Mouse (Mus musculus): ENCODE measurements around the gene Wnt1.
"Not testable (repeated sequence)": the region's sequence is repeated elsewhere in the genome, so short reads cannot be mapped to it uniquely, and the experiment has no call there.

The Wnt1 gene

GRCm38 (mm10) chr15:98789661-98790535 lies at the start of gene Wnt1:
Gene Wnt1, plus strand, starts transcription at chr15:98789857.
- peak; percentile 85 for DNase-seq (ENCODE audit: low spot score)

DNA sequence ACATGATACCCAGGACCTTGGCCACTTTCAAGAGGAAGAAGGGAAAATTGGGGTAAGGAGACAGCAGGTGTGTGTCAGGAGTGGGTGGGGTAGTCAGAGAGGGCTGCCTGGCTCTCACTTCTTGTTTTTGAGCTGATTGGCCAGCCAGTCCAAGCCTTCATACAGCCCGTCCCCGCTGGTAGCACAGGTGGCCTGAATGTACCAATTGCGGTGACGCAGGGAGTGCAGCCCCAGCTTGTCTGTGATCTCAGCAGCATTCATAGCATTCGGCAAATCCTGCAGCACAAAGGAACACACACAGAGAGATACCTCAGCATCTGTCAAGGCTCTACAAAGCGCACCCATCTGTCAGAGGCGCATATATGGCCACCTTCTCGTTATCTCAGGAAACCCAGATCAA lies 49.4 kb upstream of the Wnt1 start:
- no peak for DNase-seq (ENCODE audit: low spot score)

- no peak for DNase-seq (ENCODE audit: low spot score)
These were observed 46.8 kb upstream of the Wnt1 start for GRCm38 (mm10) chr15:98742766-98743428.

DNA sequence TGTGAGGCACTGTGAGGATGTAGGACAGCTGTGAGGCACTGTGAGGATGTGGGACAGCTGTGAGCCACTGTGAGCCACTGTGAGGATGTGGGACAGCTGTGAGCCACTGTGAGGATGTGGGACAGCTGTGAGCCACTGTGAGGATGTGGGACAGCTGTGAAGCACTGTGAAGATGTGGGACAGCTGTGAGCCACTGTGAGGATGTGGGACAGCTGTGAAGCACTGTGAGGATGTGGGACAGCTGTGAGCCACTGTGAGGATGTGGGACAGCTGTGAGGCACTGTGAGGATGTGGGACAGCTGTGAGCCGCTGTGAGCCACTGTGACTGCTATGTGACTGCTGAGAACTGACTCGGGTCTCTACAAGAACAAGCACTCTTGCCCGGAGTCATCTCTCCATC lies 45.8 kb upstream of the Wnt1 start:
- not testable (repeated sequence) for DNase-seq (ENCODE audit: low spot score)

- DNase-seq (ENCODE audit: low spot score): no peak
These were observed 43.2 kb upstream of the Wnt1 start for GRCm38 (mm10) chr15:98746344-98746965.

DNA sequence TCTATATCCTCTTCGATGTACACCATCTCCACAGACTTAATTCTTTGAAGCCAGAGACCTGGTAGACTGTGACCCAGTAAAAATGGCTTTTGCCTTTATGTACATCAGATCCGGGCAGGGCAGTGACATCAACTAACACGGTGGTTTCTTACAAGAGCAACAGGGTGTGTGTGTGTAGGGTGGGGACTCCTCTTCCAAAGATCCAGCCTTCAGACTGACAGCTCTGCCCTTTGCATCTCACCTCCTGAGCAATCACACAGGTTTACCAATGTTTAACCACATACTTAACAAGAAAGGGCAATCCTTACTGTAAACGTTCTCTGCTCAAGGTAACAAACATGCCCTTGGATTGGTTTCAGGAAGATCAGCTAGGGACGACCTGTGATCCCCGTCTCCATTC lies 42.4 kb upstream of the Wnt1 start:
- no peak for DNase-seq (ENCODE audit: low spot score)

- no peak for DNase-seq (ENCODE audit: low spot score)
These were observed 40.6 kb upstream of the Wnt1 start for GRCm38 (mm10) chr15:98749093-98749492.

DNA sequence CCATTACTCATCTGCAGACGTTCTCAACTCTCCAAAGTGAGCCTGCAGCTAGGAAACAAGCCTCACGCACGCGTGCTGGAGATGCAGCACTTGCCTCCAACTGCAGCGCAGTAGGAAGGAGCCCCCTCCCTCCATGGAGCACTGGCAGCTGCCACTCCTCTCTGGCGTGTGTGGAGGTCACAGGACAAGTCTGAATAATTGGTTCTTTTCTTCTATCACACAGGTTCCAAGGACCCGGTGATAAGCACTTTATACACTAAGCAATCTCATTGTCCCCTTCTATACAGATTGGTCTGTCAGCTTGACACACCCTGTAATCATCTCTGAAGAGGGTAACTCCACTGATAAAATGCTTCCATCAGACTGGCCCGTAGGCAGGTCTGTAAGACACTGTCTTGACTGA lies 36.6 kb upstream of the Wnt1 start:
- no peak for DNase-seq (ENCODE audit: low spot score)

GRCm38 (mm10) chr15:98754125-98754524 lies 35.5 kb upstream of the Wnt1 start:
- no peak for DNase-seq (ENCODE audit: low spot score)

GRCm38 (mm10) chr15:98762201-98762621 lies 27.4 kb upstream of the Wnt1 start:
- peak; percentile 91 for DNase-seq (ENCODE audit: low spot score)

DNA sequence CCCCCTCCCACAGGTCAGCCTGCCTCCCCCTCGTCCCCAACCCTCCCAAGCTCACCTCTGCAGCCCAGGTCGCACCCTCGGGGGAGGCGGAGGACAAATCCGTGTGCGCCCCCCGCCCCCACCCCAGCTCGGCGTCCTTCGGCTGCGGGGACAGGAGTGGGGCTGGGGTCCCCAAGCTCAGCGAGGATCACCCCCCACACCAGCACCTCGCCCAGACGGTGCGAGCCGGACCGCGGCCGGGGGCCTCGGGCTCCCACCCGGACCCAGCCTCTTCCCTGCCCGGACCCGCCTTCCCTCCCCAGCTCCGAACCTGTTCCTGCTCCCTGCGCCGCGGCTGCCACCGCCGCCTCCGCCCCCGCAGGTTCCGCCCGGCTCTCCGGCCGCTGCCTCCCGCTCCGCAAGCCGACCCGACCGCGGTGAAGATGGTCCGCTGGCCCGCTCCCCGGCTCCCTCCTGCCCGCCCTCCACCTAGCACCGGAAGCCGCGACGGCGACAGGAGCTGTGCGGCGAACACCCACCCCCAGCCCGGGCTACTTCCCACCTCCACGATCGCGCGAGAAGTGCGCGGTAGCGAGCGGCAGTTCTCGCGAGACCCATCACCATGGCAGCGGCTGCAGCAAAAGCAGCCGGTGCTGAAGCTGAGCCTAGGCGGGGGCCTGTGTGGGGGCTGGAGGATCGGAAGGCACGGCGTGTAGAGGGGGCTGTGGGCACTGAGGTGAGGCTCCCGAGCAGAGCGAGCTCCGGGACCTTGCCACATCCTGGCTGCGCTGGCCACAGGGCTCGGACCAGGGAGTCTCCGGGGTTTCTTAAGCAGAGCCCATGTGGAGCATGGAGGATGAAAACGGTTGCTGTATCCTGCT lies 26.8 kb upstream of the Wnt1 start, which contains the start of gene Arf3:
Arf3 (minus strand) TSS at position 545 of the 860 bp plus-strand sequence.
- DNase-seq (ENCODE audit: low spot score): peak; percentile 97

GRCm38 (mm10) chr15:98765929-98766328 lies 23.7 kb upstream of the Wnt1 start:
- DNase-seq (ENCODE audit: low spot score): no peak

GRCm38 (mm10) chr15:98768259-98768658 lies 21.4 kb upstream of the Wnt1 start:
- DNase-seq (ENCODE audit: low spot score): no peak

- no peak for DNase-seq (ENCODE audit: low spot score)
These were observed 17.7 kb upstream of the Wnt1 start for GRCm38 (mm10) chr15:98771813-98772425.

- peak; percentile 52 for DNase-seq (ENCODE audit: low spot score)
These were observed 17.0 kb upstream of the Wnt1 start for GRCm38 (mm10) chr15:98772511-98773211.

DNA sequence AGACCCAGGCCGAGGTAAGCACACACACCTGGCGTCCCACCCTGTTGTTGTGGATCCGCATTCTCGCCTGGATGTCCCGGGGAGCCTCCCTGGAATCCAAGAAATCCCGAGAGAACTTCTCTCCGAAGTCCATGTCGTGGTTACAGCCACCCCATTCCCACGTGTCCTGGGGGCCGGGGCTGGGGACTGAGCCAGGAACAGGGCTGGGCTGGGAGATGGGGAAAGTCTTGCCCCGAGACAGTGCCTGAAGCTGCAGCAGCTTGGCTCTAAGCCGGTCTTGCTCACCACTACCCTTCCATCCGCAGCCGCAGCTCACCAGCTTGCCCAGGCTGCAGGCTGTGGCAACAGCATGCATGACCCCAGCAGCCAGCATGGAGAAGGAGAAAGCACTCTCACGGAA lies 15.6 kb upstream of the Wnt1 start:
- no peak for DNase-seq (ENCODE audit: low spot score)

- no peak for DNase-seq (ENCODE audit: low spot score)
These were observed 14.1 kb upstream of the Wnt1 start for GRCm38 (mm10) chr15:98775533-98775932.

DNA sequence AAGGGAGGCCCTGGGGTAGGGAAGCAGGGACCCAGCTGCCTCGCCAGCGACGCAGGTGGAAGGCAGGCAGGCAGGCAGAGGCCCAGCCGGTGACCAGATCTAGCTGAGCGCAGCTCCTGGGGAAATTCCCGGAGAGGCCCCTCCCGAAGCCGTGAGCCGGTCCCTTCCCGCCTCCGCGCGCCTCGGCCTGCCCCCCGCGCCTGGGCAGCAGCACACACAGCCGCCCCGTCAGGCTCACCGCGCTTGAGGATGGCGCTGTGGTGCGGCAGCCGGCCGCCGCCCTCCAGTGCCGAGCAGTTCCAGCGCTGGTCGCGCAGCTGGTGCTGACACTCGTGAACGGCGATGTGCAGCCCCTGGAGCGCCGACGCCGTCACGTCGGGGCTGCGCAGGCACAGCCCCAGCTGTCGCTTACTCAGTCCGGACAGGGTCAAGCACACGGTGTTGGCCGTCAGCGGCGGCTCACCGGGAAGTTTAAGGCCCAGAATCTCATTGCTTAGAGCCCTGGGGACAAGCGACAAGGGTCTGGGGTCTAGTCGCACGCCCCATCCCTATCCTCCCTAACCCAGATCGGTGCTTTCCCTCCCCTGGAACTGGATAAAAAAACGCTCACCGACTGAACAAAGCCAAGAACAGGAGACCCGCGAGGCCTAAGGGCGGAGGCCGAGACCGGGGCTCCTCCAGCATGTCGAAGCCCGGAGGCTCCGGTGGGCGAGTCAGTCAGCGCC lies 13.2 kb upstream of the Wnt1 start:
- peak; percentile 54 for DNase-seq (ENCODE audit: low spot score)

GRCm38 (mm10) chr15:98777005-98777616 lies 12.5 kb upstream of the Wnt1 start:
- peak; percentile 40 for DNase-seq (ENCODE audit: low spot score)

DNA sequence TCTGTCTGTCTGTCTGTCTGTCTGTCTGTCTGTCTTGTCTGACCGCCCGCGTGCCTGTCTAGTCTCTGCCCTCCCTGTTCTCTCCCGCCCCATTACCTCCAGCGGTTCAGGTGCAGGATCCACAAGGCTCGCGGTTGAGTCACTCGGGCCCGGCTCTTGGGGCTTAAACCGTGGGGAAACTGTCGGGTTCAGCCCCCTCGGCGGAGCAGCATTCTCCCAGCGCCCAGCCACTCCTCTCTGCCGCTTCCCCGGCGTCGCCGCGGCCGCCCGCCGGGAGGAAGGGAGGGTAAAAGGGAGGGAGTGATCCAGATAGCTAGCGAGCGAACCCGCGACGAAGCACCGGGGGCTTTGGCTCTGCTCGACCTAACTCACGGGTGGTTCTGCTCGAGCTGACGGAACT lies 11.9 kb upstream of the Wnt1 start, which contains the start of gene Wnt10b:
Wnt10b (minus strand) TSS at position 389 of the 400 bp plus-strand sequence.
- peak; percentile 54 for DNase-seq (ENCODE audit: low spot score)

Measured in testis, postnatal 10 days (tissue).